Mouse (Mus musculus): Measurements from ENCODE around the gene Cdc14a.

- TF ChIP-seq CTCF (IDR thresholded peaks at IDR 0.05; ENCODE audit: borderline replicate concordance, extremely low read depth, insufficient read depth, insufficient read length) (no peak), POLR2A (IDR thresholded peaks at IDR 0.05; ENCODE audit: borderline replicate concordance, extremely low read depth, insufficient read depth, insufficient read length, poor library complexity, severe bottlenecking) (no peak)
Observed at GRCm38 (mm10) chr3:116384319-116384718, 39.5 kb downstream of the Cdc14a start.
